Mouse (Mus musculus): ENCODE data around the gene Kpna4.

DNA sequence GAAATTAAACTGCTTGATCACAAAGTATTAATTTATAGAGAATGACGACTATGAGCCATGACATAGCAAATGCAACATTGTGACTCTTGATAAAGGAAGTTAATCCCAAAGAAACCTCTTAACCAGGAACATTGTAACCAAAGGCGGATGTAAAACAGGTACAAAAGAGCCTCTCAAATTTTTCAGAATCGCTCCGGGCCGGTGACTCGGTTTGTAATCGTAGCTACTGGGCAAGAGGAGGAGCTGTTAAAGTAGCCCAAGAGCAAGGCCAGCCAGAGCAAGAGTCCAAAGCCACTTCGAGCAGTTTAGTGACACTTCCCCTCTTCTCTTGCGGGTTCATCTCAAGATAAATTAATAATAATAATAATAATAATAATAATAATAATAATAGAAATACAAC is 780 bp upstream of the Kpna4 start:
- TF ChIP-seq CTCF (IDR thresholded peaks at IDR 0.05; ENCODE audit: low read depth) (no peak), EP300 (IDR thresholded peaks at IDR 0.05; ENCODE audit: low read depth) (no peak)

All from liver, embryonic 14.5 days (tissue).